Mouse (Mus musculus): ENCODE results near the gene Idi2.

The Idi2 gene

DNA sequence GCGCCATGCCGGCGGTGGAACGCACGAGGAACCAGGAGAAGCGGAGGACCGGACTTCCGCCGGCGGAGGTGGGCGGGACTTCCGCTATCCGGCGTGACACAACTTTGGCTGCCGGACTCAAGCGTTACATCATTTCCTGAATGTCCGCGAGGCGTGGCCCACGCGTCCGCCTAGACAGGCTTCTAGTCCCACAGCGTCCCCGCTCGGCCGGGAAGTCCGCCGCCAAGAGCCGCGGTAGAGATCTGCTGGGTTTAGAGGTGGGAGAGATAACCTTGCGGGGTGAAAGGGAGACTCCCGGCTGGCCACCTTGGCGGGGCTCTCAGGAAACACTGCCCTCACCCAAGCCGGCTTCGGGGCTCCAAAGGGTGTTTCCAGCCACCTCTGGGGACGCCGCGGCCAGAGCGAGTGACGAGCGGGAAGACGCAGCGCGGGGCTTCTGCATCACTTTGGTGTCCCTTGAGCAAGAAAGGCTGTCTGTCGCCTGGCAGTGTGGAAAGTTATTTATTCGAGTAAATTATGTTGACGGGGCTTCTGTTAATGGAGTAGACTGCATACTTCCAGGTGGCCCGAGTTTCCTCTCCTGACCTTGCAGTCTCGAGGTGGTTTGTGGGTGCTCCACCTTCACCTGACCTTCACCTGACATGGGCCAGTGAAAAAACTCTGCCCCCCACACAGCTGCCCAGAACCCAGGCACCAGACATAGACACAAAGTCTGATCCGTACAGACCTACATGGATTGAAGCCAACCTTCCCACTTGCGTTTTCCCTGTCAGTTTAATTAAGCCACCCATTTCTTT lies 43.5 kb downstream of the Idi2 start, which contains the start of gene Gtpbp4:
Gtpbp4 (minus strand) TSS at position 94 of the 797 bp plus-strand sequence.
- in situ Hi-C loops (cut with MboI; ENCODE audit: unreplicated experiment in 2 of 2): loop anchor here (5.0 to 25.0 kb wide), 3 partner anchors 96 to 841 kb away; partner anchors contain the start of genes Larp4b (in 2 of the 2) and Wdr37 (in 1 of the 2)

DNA sequence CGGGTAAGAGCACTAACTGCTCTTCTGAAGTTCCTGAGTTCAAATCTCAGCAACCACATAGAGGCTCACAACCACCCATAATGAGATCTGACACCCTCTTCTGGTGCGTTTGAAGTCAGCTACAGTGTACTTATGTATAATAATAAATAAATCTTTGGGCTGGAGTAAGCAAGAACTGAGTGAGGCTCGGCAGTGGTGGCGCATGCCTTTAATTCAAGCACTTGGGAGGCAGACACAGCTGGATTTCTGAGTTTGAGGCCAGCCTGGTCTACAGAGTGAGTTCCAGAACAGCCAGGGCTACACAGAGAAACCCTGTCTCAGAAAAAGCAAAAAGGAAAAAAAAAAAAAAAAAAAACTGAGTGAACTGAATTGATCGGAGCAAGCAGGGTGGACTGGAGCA lies 44.6 kb downstream of the Idi2 start:
- in situ Hi-C loops (cut with MboI; ENCODE audit: unreplicated experiment in 2 of 2): loop anchor here (5.0 to 25.0 kb wide), 3 partner anchors 95 to 840 kb away; partner anchors contain the start of genes Larp4b (in 2 of the 2) and Wdr37 (in 1 of the 2)

DNA sequence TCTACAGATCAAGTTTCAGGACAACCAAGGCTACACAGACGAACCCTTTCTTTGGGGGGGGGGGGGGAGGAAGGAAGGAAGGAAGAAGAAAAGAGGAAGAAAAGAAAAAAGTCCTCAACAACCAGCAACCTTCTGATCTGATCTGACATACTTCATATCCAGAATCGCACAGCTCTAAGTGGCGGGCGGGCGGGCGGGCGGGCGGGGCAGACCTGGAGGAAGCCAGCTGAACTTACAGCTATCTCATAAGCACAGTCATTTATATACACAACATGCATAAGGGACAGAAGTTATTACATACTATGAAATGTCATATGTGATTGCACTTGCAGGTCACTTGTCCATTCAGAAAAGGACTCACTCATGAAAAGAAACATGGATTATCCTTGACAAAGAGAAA lies 46.8 kb downstream of the Idi2 start:
- in situ Hi-C loops (cut with MboI; ENCODE audit: unreplicated experiment in 2 of 2): loop anchor here (5.0 to 25.0 kb wide), 3 partner anchors 93 to 838 kb away; partner anchors contain the start of genes Larp4b (in 2 of the 2) and Wdr37 (in 1 of the 2)

DNA sequence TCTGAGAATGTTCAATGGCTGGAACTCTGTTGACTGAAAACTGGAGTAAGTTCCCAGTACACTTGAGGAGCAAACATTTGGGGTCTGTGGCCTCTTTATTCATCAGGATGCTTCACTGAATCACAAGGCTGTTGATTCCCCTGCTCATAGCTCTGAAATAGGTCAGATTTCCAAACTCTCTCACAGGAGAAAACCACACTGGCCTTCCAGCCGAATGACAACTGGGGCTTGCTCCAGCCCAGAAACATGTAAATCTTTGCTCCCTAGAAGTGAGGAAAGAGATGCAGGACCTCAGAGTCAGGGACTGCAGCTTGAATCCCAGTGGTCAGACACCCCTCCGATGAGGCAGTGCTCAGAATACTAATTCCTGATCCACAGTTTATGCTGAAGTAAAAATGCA lies 50.6 kb downstream of the Idi2 start:
- in situ Hi-C loops (cut with MboI; ENCODE audit: unreplicated experiment in 2 of 2): no loop called here

Measured in v-Abl transformed pro-B cells (cell line).